Mouse (Mus musculus): ENCODE data around the gene Dis3. TPM values are rescaled to one million over a fixed set of nuclear protein-coding genes. Genes with fewer than 3 reads are reported as not detected.

Dis3 gene
- total and polyA plus RNA-seq, 3 experiments, result 42.2 to 159 (median 79.6) TPM

DNA sequence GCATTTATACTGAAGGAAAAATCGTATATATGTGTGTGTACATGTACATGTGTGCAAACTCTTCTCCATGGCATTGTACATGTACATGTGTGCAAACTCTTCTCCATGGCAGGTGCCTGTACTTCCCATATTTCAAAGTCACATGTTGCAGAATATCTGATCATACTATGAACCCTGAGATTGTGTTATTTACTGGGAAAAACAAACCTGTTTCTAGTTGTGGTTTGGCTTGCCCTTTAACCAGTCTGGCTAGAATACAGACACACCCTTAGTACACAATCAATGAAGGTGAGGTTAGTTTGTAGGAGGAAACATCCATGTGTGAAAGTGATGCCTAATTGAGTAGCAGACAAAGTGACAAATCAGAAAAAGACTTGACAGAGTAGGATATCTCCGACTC, 29.5 kb upstream of the Dis3 start:
- no peak for TF ChIP-seq NRF1 (IDR thresholded peaks at IDR 0.05; ENCODE audit: insufficient read depth, low read depth, low read length, poor library complexity, severe bottlenecking)
- no peak for TF ChIP-seq ZMIZ1 (IDR thresholded peaks at IDR 0.05; ENCODE audit: low read depth, low read length)
- TF ChIP-seq USF1 (IDR thresholded peaks at IDR 0.05; ENCODE audit: low read depth, low read length), result peak; percentile 74
- TF ChIP-seq MAX (IDR thresholded peaks at IDR 0.05; ENCODE audit: low read length), result peak; percentile 20; the same call in 1 of the 2 replicates
- TF ChIP-seq KAT2A (conservative IDR thresholded peaks at IDR 0.05; ENCODE audit: low read depth, low read length), result no peak
- no peak for TF ChIP-seq EP300 (IDR thresholded peaks at IDR 0.05; ENCODE audit: low read depth in 1 of 2, low read length in 2 of 2)
- DNase-seq (ENCODE audit: low read depth, low spot score), result no peak
- H3K4me1 ChIP-seq (ENCODE audit: control insufficient read depth in 1 of 2, insufficient read depth in 2 of 2, low read length in 2 of 2), result peaks cover 0 to 8% of the 10 kb centered on the region in 2 experiments; a peak in 1 of 4 replicates

DNA sequence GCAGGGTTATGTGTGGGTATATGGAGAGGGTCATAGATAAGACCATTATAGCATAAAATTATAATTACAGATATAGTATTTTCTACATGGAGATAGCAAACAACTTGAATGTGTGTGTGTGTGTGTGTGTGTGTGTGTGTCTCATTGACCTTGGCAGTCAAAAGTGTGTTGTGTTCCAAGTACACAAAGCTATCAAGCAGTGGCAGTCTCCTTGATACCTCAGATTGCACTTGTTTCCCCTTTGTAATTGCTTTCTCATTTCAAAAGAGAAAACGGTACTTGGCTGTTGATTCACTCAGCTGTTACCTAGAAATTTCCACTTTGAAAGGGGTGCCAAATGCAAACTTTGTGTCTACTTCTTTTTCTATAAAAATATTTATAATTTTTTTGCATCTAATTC, 27.9 kb upstream of the Dis3 start:
- Histone ChIP-seq H3K9me3 (replicated peaks; ENCODE audit: insufficient read depth, low read length) (no peaks in the 10 kb centered on the region), H3K4me1 (ENCODE audit: control insufficient read depth in 1 of 2, insufficient read depth in 2 of 2, low read length in 2 of 2) (peaks cover 0 to 8% of the 10 kb centered on the region in 2 experiments; a peak in 1 of 4 replicates), H3K27me3 (ENCODE audit: control insufficient read depth in 1 of 2, insufficient read depth in 2 of 2, low read length in 2 of 2) (no peaks in the 10 kb centered on the region), H3K27ac (ENCODE audit: control insufficient read depth, low read depth, low read length) (no peak overlapping the region), H3K36me3 (ENCODE audit: control insufficient read depth in 1 of 2, insufficient read depth in 2 of 2, low read length in 2 of 2) (peaks cover 0 to 2% of the 10 kb centered on the region in 2 experiments; a peak in 3 of 4 replicates), H3K79me2 (ENCODE audit: control insufficient read depth, insufficient read depth, low read length, poor library complexity) (no peaks in the 10 kb centered on the region), H3K9ac (ENCODE audit: control insufficient read depth, low read depth, low read length, poor library complexity, severe bottlenecking) (no peak overlapping the region), H3K4me3 (ENCODE audit: control insufficient read depth in 1 of 2, insufficient read depth in 1 of 2, low read depth in 2 of 2, low read length in 2 of 2) (no peak overlapping the region)
- TF ChIP-seq TAL1 (IDR thresholded peaks at IDR 0.05; ENCODE audit: low read length) (no peak), NELFE (IDR thresholded peaks at IDR 0.05; ENCODE audit: low read depth, low read length) (no peak), E2F4 (IDR thresholded peaks at IDR 0.05; ENCODE audit: borderline replicate concordance, low read depth, low read length) (no peak), ZKSCAN1 (IDR thresholded peaks at IDR 0.05; ENCODE audit: low read depth, low read length) (no peak), MEF2A (IDR thresholded peaks at IDR 0.05; ENCODE audit: extremely low read depth, insufficient replicate concordance, low read depth, low read length, poor library complexity, severe bottlenecking) (no peak), TCF12 (IDR thresholded peaks at IDR 0.05; ENCODE audit: low read depth, low read length) (peak; percentile 66; the same call in 1 of the 2 replicates), BHLHE40 (IDR thresholded peaks at IDR 0.05; ENCODE audit: borderline replicate concordance, low read depth, low read length) (no peak), RCOR1 (IDR thresholded peaks at IDR 0.05; ENCODE audit: low read depth, low read length) (peak; percentile 36; the same call in 1 of the 2 replicates), MAFK (IDR thresholded peaks at IDR 0.05; ENCODE audit: borderline replicate concordance, low read depth, low read length) (no peak), MYC (IDR thresholded peaks at IDR 0.05; ENCODE audit: low read depth, low read length) (no peak), ETS1 (IDR thresholded peaks at IDR 0.05; ENCODE audit: low read depth, low read length) (peak; percentile 68), EP300 (IDR thresholded peaks at IDR 0.05; ENCODE audit: low read depth in 1 of 2, low read length in 2 of 2) (peak; percentile 41 to 61; a peak in 2 of 4 replicates), MXI1 (IDR thresholded peaks at IDR 0.05; ENCODE audit: low read depth, low read length) (no peak), SIN3A (IDR thresholded peaks at IDR 0.05; ENCODE audit: low read length) (no peak), ZMIZ1 (IDR thresholded peaks at IDR 0.05; ENCODE audit: low read depth, low read length) (no peak), SMC3 (IDR thresholded peaks at IDR 0.05; ENCODE audit: low read depth, low read length) (no peak), MAZ (IDR thresholded peaks at IDR 0.05; ENCODE audit: low read depth, low read length) (no peak)
- DNase-seq (ENCODE audit: low read depth, low spot score), result peak; percentile 35

More for the DNA sequence above, 29.5 kb upstream of the Dis3 start:
- Histone ChIP-seq H3K27ac (ENCODE audit: control insufficient read depth, low read depth, low read length) (no peak overlapping the region), H3K9ac (ENCODE audit: control insufficient read depth, low read depth, low read length, poor library complexity, severe bottlenecking) (no peak overlapping the region), H3K27me3 (ENCODE audit: control insufficient read depth in 1 of 2, insufficient read depth in 2 of 2, low read length in 2 of 2) (no peaks in the 10 kb centered on the region), H3K9me3 (replicated peaks; ENCODE audit: insufficient read depth, low read length) (no peaks in the 10 kb centered on the region), H3K36me3 (ENCODE audit: control insufficient read depth in 1 of 2, insufficient read depth in 2 of 2, low read length in 2 of 2) (peaks cover under 1 to 2% of the 10 kb centered on the region in 2 experiments), H3K79me2 (ENCODE audit: control insufficient read depth, insufficient read depth, low read length, poor library complexity) (no peaks in the 10 kb centered on the region), H3K4me3 (ENCODE audit: control insufficient read depth in 1 of 2, insufficient read depth in 1 of 2, low read depth in 2 of 2, low read length in 2 of 2) (no peak overlapping the region)

Measured in MEL (cell line).